Mouse (Mus musculus): ENCODE results near the gene Gm17087.

The Gm17087 gene

GRCm38 (mm10) chr17:8541974-8542538, 24.7 kb downstream of the Gm17087 start:
- DNase-seq, result peak; percentile 32

GRCm38 (mm10) chr17:8538102-8538501, 28.6 kb downstream of the Gm17087 start:
- no peak for DNase-seq

GRCm38 (mm10) chr17:8536522-8536921, 30.2 kb downstream of the Gm17087 start:
- no peak for DNase-seq

- DNase-seq, result no peak
Measured at GRCm38 (mm10) chr17:8533828-8534227, 32.9 kb downstream of the Gm17087 start.

- no peak for DNase-seq
Measured at GRCm38 (mm10) chr17:8532609-8533008, 34.1 kb downstream of the Gm17087 start.

- DNase-seq, result no peak
Measured at GRCm38 (mm10) chr17:8528641-8529040, 38.1 kb downstream of the Gm17087 start.

GRCm38 (mm10) chr17:8526815-8527261, 39.9 kb downstream of the Gm17087 start:
- DNase-seq, result no peak

- DNase-seq, result peak; percentile 8
Measured at GRCm38 (mm10) chr17:8525971-8526740, 40.6 kb downstream of the Gm17087 start.

- DNase-seq, result peak; percentile 47
Measured at GRCm38 (mm10) chr17:8525225-8525721, 41.5 kb downstream of the Gm17087 start, which contains the start of gene Pde10a. TSS of gene Pde10a (plus strand) at chr17:8525372.

- peak; percentile 80 for DNase-seq
Measured at GRCm38 (mm10) chr17:8524387-8525165, 42.2 kb downstream of the Gm17087 start.

GRCm38 (mm10) chr17:8523986-8524385, 42.8 kb downstream of the Gm17087 start:
- DNase-seq, result peak; percentile 24

- DNase-seq, result no peak
Measured at GRCm38 (mm10) chr17:8516006-8516405, 50.7 kb downstream of the Gm17087 start.
